Mouse (Mus musculus) right cerebral cortex, adult 18-20 months (tissue): Measurements from ENCODE around the gene Elob.

Source experiments
- DNase-seq: peaks from one replicate; pipeline ENCODE4 v3.0.0; 2022; ENCODE audit warnings: mixed read lengths

The Elob gene

GRCm38 (mm10) chr17:23777141-23777540 lies 51.8 kb downstream of the Elob start:
- no peak for DNase-seq

- no peak for DNase-seq
Measured at GRCm38 (mm10) chr17:23776216-23776615, 52.7 kb downstream of the Elob start.
